Comparison of ENCODE assay signal across 8 mouse cellular contexts in genomic region chr14:73142421-73142895, GRCm38 (mm10). TPM values are rescaled to one million over a fixed set of nuclear protein-coding genes. Genes with fewer than 3 reads are reported as not detected.
DNase-seq lines count a peak whose midpoint lies in the region; ATAC-seq and TF ChIP-seq lines count a peak whose summit lies in the region.

No protein-coding gene starts in this region.

- no peaks in the 10 kb centered on the region; the same call in 1 of the 2 replicates for H3K9me3 ChIP-seq in kidney, embryonic 14.5 days (ENCODE audit: control insufficient read depth, low read length)
- peaks cover 7% of the 10 kb centered on the region for H3K9me3 ChIP-seq in CH12.LX (replicated peaks; ENCODE audit: low read length)
- no peaks in the 10 kb centered on the region for H3K9me3 ChIP-seq in heart, postnatal 0 days (replicated peaks; ENCODE audit: control insufficient read depth, low read length)
- H3K9me3 ChIP-seq in liver, postnatal 0 days (ENCODE audit: low read length), result no peaks in the 10 kb centered on the region

- WGBS in kidney, embryonic 14.5 days, result under 1% methylated on average over 11 of the region's 11 CpGs
- WGBS in heart, postnatal 0 days, result under 1% methylated on average over 11 of the region's 11 CpGs
- WGBS in liver, postnatal 0 days (ENCODE audit: insufficient replicate concordance), result 4% methylated on average over 11 of the region's 11 CpGs

- in situ Hi-C loops in CH12.LX (cut with MboI; ENCODE audit: low pct_ligation_motif_present, low pct_unique_long_range_greater_than_20kb, low sequenced_read_pairs), result no loop called here

- no peak for TF ChIP-seq POLR2A in CH12.LX (IDR thresholded peaks at IDR 0.05; ENCODE audit: low read depth, low read length)
- TF ChIP-seq POLR2A in bone marrow macrophage, adult 2 months (IDR thresholded peaks at IDR 0.05; ENCODE audit: borderline replicate concordance, low read depth, low read length), result no peak

- 0 out of 2 replicates have a peak, but pooled peaks cover 5% of the 10 kb centered on the region for H3K4me1 ChIP-seq in kidney, embryonic 14.5 days (ENCODE audit: control insufficient read depth, insufficient read depth, low read length)
- H3K4me1 ChIP-seq in CH12.LX (ENCODE audit: control insufficient read depth in 1 of 2, insufficient read depth in 2 of 2), result peaks cover 7 to 41% of the 10 kb centered on the region in 2 experiments
- H3K4me1 ChIP-seq in bone marrow macrophage, adult 2 months (ENCODE audit: control insufficient read depth, insufficient read depth, low read length), result peaks cover 34% of the 10 kb centered on the region
- H3K4me1 ChIP-seq in heart, postnatal 0 days (ENCODE audit: control insufficient read depth, insufficient read depth), result peaks cover 14% of the 10 kb centered on the region; the same call in 1 of the 2 replicates
- peaks cover 6% of the 10 kb centered on the region for H3K4me1 ChIP-seq in liver, postnatal 0 days (ENCODE audit: insufficient read depth)

- dilution Hi-C loops in CH12.LX (cut with MboI; ENCODE audit: extremely low pct_ligation_motif_present, extremely low pct_unique_long_range_greater_than_20kb, low sequenced_read_pairs), result no loop called here

- TF ChIP-seq CTCF in CH12.LX (conservative IDR thresholded peaks at IDR 0.05 in 1 of 2, IDR thresholded peaks at IDR 0.05 in 1 of 2; ENCODE audit: low read depth in 2 of 2, low read length in 2 of 2), result no peak
- no peak for TF ChIP-seq CTCF in bone marrow macrophage, adult 2 months (IDR thresholded peaks at IDR 0.05; ENCODE audit: low read depth, low read length)
- no peak for TF ChIP-seq CTCF in heart, postnatal 0 days (IDR thresholded peaks at IDR 0.05; ENCODE audit: low read depth)
- no peak for TF ChIP-seq CTCF in liver, postnatal 0 days (IDR thresholded peaks at IDR 0.05; ENCODE audit: low read depth)

- no peak for TF ChIP-seq EP300 in CH12.LX (IDR thresholded peaks at IDR 0.05; ENCODE audit: low read length)
- TF ChIP-seq EP300 in heart, postnatal 0 days (IDR thresholded peaks at IDR 0.05; ENCODE audit: low read depth), result no peak
- no peak for TF ChIP-seq EP300 in liver, postnatal 0 days (IDR thresholded peaks at IDR 0.05; ENCODE audit: low read depth)

- peaks cover 2% of the 10 kb centered on the region; the same call in 1 of the 2 replicates for H3K36me3 ChIP-seq in kidney, embryonic 14.5 days (ENCODE audit: control insufficient read depth, insufficient read depth, low read length)
- H3K36me3 ChIP-seq in CH12.LX (replicated peaks in 1 of 2; ENCODE audit: control insufficient read depth in 1 of 2, insufficient read depth in 1 of 2, low read length in 1 of 2), result peaks cover 0 to 6% of the 10 kb centered on the region in 2 experiments
- no peaks in the 10 kb centered on the region for H3K36me3 ChIP-seq in heart, postnatal 0 days (replicated peaks; ENCODE audit: control insufficient read depth, insufficient read depth, low read length)
- H3K36me3 ChIP-seq in liver, postnatal 0 days (replicated peaks; ENCODE audit: insufficient read depth, low read length), result no peaks in the 10 kb centered on the region

- peak overlapping the region; percentile 69 for H3K4me3 ChIP-seq in kidney, embryonic 14.5 days (ENCODE audit: low read length)
- peak overlapping the region; percentile 66 to 86 (median 74) for H3K4me3 ChIP-seq in CH12.LX (replicated peaks in 1 of 3; ENCODE audit: low read depth in 2 of 3, low read length in 2 of 3, poor library complexity in 1 of 3)
- H3K4me3 ChIP-seq in bone marrow macrophage, adult 2 months (ENCODE audit: insufficient read depth, low read length), result peak overlapping the region; percentile 61
- peak overlapping the region; percentile 78 for H3K4me3 ChIP-seq in heart, postnatal 0 days (ENCODE audit: low read depth, low read length)
- H3K4me3 ChIP-seq in liver, postnatal 0 days (ENCODE audit: low read depth, low read length), result peak overlapping the region; percentile 74

- H3K9ac ChIP-seq in kidney, embryonic 14.5 days (ENCODE audit: low read depth, low read length), result peak overlapping the region; percentile 94
- peak overlapping the region; percentile 95 for H3K9ac ChIP-seq in CH12.LX (ENCODE audit: insufficient read depth, low read depth)
- H3K9ac ChIP-seq in heart, postnatal 0 days (replicated peaks; ENCODE audit: low read depth, low read length), result peak overlapping the region; percentile 94
- peak overlapping the region; percentile 95 for H3K9ac ChIP-seq in liver, postnatal 0 days (replicated peaks)

- peak overlapping the region; percentile 62 for H3K4me2 ChIP-seq in kidney, embryonic 14.5 days (replicated peaks; ENCODE audit: low read depth, low read length)
- peak overlapping the region; percentile 86 for H3K4me2 ChIP-seq in CH12.LX (ENCODE audit: insufficient read depth, low read depth, poor library complexity, severe bottlenecking)
- peak overlapping the region; percentile 73 for H3K4me2 ChIP-seq in heart, postnatal 0 days (ENCODE audit: low read depth, low read length)
- H3K4me2 ChIP-seq in liver, postnatal 0 days (ENCODE audit: low read depth, low read length), result peak overlapping the region; percentile 86

- DNase-seq in kidney, postnatal 14 days, result no peak
- no peak for DNase-seq in CH12.LX (ENCODE audit: extremely low read depth)
- DNase-seq in heart, postnatal 0 days (ENCODE audit: low spot score), result peak; percentile 39
- DNase-seq in liver, postnatal 0 days, result no peak
- DNase-seq in cerebellum, adult 11 months, result no peak
- DNase-seq in spleen, postnatal 36 days (ENCODE audit: low spot score in 2 of 2), result no peak

- peaks cover 5% of the 10 kb centered on the region for H3K79me2 ChIP-seq in CH12.LX (replicated peaks; ENCODE audit: control insufficient read depth, extremely low read depth, insufficient read depth, poor library complexity, severe bottlenecking)

- TF ChIP-seq RAD21 in CH12.LX (IDR thresholded peaks at IDR 0.05; ENCODE audit: low read depth, low read length), result no peak

- peak overlapping the region; percentile 100 for H3K27ac ChIP-seq in kidney, embryonic 14.5 days (ENCODE audit: low read depth, low read length)
- peak overlapping the region; percentile 79; the same call in 1 of the 2 replicates for H3K27ac ChIP-seq in CH12.LX (ENCODE audit: insufficient read depth, low read depth)
- H3K27ac ChIP-seq in bone marrow macrophage, adult 2 months (ENCODE audit: insufficient read depth, low read depth, low read length), result peak overlapping the region; percentile 83
- H3K27ac ChIP-seq in heart, postnatal 0 days (ENCODE audit: low read depth), result peak overlapping the region; percentile 96
- H3K27ac ChIP-seq in liver, postnatal 0 days (ENCODE audit: low read depth), result peak overlapping the region; percentile 99

- peak; percentile 45 for ATAC-seq in kidney, embryonic 14.5 days (ENCODE audit: low FRiP score, low TSS enrichment)
- peak; percentile 10; the same call in 1 of the 2 replicates for ATAC-seq in heart, postnatal 0 days (ENCODE audit: insufficient read depth, low read depth)
- no peak; the same call in 1 of the 2 replicates for ATAC-seq in liver, postnatal 0 days

- H3K27me3 ChIP-seq in kidney, embryonic 14.5 days (ENCODE audit: control insufficient read depth, insufficient read depth, low read length), result no peaks in the 10 kb centered on the region
- no peaks in the 10 kb centered on the region for H3K27me3 ChIP-seq in CH12.LX (replicated peaks)
- H3K27me3 ChIP-seq in heart, postnatal 0 days (ENCODE audit: control insufficient read depth, insufficient read depth, low read length), result no peaks in the 10 kb centered on the region
- H3K27me3 ChIP-seq in liver, postnatal 0 days (ENCODE audit: insufficient read depth, low read length), result no peaks in the 10 kb centered on the region

TF ChIP-seq in CH12.LX, 34 proteins besides CTCF, POLR2A, EP300 and RAD21:
- TF ChIP-seq PAX5 (IDR thresholded peaks at IDR 0.05; ENCODE audit: low read length) (no peak), SIN3A (IDR thresholded peaks at IDR 0.05; ENCODE audit: low read length) (0 out of 2 replicates have a peak, but pooled peaks have one; percentile 12)

RNA-seq across cellular contexts. Expression of gene Rcbtb2, which starts 19.6 kb away (rescaled TPM):
- polyA plus RNA-seq in kidney, embryonic 14.5 days (2014; fragmentation: Nextera tagmentation; extraction: Ambion mirVana), result 116 and 136 TPM in 2 replicates
- 36.9 and 40.2 TPM in 2 replicates for total RNA-seq in CH12.LX (2012; rRNA removed)
- 47.6 and 49.0 TPM in 2 replicates for total RNA-seq in CH12.LX (2014; rRNA removed)
- polyA plus RNA-seq in CH12.LX (2012; ENCODE audit: insufficient read length, low read depth), result 31.7 and 34.1 TPM in 2 replicates
- 371 and 386 TPM in 2 replicates for polyA plus RNA-seq in bone marrow macrophage, adult 2 months (2012; ENCODE audit: insufficient read depth, insufficient read length, missing spikeins)
- 57.5 and 68.5 TPM in 2 replicates for total RNA-seq in heart, postnatal 0 days (2014; rRNA removed; ENCODE audit: low replicate concordance)
- polyA plus RNA-seq in heart, postnatal 0 days (2015; fragmentation: Nextera tagmentation; extraction: Ambion mirVana), result 44.9 and 47.8 TPM in 2 replicates
- polyA plus RNA-seq in liver, postnatal 0 days (2015; fragmentation: Nextera tagmentation; extraction: Ambion mirVana), result 29.1 and 29.9 TPM in 2 replicates
